Mouse (Mus musculus) kidney, adult 11 months (tissue): ENCODE measurements around the gene Kcnn4.

Experiments used
- DNase-seq: peaks from one replicate; pipeline ENCODE4 v3.0.0; 2022

Kcnn4 gene

DNA sequence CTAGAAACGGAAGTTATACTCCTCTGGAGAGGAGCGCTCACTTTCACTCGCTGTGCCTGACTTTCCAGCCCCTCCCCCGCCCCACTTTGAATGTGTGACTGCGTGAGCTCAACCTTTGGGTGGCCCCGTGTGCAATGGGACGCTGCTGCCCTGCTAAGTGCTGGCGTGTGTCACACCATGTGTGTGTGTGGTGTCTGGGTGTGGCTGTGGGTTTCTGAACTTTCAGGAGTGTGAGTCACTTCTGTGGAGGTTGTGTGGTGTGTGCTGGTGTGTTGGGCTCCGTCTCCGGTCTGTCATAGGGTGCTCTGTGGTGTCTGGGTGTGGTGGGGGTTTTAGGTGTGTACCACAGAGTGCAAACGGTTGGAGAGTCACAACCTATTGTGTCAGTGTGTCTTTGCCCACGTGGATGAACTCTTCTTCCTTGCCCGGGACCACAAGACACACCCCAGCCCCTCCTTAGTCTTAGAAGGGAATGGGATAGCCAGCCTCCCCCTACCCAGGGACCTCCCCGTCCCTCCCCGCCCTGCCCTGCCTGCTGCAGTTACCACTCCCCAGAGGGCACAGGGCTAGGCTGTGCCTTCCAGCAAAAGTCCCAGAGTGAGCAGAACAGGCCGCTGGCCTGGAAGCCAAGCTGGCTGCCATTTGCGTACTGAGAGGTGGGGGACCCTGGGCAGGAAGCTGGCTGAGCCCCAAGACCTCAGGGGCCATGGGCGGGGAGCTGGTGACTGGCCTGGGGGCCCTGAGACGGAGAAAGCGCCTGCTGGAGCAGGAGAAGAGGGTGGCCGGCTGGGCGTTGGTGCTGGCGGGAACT is at the start of gene Kcnn4:
TSS of gene Kcnn4 (plus strand) at position 533 of the 811 bp plus-strand sequence.
- no peak for DNase-seq

DNA sequence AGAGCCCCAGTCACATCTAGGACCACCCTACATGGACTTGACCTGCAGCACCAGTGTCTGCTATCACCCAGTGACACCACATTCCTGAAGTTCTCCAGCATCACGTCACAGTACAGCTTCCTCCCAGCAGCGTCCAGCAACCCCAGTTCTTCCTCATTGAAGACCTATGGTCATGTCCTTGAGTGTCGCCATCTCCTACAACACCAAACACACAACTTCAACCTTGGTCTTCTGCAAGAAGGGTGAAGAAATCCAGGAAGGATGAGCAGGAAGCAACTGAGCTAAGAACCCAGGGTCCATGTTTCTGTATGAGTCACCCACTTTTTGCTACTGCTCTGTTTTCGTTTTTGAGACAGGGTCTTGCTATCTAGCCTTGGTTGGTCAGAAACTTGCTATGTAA is 47.5 kb upstream of the Kcnn4 start:
- DNase-seq, result no peak

DNA sequence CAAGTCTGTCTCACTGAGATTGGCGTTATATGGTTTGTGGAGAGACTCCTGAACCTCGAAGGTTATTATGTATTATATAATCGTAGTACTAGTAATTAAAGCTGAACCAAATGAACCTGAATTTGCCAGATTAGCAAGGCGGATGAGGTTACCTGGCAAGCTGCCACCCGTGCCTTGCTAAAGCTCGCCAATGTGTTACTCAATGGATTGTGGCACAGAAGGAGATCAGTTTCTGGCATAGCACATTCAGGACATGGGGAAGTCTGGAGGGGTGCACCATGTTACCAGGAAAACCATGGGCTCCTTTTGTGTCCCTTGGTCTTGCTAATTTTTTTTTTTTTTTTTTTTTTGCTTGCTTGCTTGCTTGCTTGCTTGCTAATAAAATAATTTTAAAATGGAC is 44.9 kb upstream of the Kcnn4 start:
- peak; percentile 23 for DNase-seq

DNA sequence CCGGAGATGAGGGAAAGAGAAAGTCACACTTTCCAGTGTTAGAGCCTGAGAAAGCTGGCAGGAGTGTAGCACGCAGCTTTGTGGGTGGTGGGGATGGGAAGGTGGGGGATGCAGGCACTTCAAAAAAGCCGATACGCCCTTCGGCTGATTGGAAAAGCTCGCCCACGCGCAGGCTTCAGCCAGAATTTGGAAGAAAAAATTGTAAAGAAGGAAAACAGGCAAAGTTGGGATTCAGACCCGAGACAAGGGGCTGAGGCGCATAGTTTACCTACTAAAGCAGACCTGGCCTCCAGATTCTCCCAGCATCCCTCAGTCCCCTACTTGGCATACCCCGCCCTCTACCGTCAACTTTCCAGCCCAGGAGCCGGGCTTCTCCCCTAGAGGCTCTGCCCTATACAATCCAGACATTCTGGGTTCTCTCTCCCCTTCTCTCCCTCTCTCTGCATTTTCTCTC is 44.4 kb upstream of the Kcnn4 start:
- DNase-seq, result no peak

DNA sequence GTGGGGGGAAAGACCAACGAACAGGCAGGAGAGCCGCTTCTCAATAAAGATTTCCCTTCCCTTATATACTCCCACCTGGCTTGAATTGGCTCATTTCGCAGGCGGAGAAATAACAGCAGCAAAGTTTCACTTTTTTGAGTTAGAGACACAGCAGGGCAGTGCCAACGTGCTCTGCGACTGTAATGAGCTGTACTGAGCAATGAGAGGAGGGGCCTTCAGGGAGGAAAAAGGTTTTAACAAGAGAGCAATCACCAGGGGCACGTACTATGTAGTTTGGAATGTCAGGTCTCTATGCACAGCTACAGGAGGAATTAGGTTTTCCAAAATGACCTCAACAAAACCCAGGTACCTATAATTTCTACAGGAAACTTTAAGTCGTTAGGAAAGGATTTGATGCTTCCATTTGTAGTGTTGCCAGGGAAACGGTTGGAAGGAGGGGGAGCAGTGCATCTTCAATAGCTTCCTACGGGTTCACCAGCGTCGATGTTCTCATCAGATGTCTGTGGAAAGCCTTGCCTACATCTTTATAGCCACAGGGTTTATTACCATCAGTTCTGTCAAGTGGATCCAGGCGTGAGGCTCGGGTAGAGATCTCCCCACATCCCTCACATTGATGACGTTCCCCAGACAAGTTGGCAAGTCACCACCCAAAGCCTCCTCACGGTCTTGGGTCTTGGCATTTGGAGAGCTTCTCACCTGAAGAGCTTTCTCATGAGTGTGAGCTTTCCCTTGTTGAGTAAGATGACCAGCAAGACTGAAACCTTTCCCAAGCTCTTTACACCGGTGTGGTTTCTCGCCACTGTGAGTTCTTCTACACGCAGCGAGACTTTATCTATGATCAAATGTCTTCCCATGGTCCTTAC is 43.6 kb upstream of the Kcnn4 start:
- no peak for DNase-seq

DNA sequence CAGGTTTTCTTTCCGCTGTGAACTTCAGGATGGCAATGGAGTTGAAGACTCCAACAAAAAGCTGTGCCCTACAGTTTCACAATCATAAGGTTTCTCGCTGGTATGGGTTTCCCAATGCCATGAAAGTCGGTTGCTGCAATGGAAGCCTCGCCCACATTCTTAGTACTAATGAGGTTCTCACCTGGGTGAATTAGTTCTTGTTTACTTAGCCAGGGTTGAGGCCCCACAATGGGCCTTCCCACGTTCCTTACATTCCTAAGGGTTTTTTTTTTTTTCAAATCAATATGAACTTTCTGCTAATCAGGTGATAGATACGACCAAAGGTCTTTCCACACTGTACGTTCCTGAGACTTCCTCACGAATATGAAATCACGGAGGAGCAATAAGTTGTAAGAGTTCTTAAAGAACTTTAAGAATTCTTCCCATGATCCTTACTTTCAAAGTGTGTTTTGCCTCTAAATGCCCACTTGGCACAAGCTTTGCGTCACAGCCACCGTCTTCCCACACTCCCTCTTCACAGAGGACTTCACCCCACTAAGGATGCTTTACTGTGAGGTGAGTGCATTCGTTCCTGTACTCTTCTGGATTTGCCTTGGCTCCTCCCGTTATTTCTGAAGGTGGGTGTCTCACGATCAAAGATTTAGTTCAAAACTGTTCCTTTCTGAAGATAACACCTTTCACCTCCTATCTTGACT is 42.6 kb upstream of the Kcnn4 start:
- DNase-seq, result no peak

DNA sequence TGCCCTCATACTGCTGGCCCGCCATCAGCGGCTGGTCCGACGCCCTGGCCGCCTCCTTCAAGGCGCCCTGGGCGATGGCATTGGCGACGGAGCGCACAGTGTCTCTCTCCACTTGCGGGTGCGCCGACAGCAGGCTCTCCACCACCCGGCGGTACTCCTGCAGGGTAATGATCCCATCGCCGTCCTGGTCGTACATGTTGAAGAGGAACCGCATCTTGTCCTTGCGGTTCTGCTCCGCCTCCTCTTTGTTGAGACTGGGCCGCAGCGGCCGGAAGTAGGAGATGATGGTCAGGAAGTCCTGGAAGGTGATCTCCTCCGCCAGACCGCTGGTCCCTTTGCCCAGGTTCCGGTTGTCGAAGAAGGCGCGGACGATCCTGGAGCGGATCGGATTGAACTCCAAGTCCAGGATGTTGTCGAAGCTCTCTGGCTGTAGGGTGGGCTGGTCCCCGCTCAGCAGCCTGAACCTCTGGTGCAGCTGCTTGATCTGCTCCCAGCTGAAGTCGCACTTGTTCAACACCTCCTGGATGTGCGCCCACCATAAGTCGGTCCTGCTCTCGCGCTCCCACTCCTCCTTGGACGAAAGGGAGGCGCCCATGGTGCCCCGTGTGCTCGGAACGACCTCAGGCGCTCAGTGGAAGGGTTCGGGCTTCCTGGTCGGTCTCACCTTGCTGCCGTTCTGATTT is 36.6 kb upstream of the Kcnn4 start, which contains the start of gene Tescl:
TSS of gene Tescl (minus strand) at position 633 of the 683 bp plus-strand sequence.
- DNase-seq, result no peak

DNA sequence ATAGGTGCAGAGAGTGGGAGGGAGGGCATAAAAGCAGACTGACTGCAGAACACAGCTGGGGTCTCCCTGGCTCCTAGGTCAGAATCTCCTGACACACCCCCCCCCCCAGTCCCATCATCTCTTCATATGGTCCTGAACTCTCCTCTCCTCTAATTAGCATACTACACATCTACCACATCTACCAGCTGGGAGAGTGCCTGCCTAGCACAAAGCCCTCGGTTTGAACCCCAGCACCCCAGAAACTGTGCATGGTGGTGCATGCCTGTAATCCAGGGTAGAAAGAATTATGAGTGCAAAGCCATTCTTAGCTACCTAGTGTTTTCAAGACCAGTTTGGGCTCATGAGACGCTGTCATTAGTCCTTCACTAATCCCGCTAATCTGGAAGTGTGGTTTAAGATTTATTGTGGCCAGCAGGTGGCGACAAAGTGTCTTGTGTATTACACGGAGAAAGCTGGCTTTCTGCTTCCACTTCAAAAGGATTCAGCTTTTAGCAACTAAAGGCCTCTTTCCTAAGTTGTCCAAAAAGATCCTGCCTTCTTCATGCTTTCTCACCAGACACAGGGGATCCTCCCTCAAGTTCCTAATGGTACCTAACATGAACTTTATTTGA is 34.3 kb upstream of the Kcnn4 start:
- DNase-seq, result peak; percentile 50

DNA sequence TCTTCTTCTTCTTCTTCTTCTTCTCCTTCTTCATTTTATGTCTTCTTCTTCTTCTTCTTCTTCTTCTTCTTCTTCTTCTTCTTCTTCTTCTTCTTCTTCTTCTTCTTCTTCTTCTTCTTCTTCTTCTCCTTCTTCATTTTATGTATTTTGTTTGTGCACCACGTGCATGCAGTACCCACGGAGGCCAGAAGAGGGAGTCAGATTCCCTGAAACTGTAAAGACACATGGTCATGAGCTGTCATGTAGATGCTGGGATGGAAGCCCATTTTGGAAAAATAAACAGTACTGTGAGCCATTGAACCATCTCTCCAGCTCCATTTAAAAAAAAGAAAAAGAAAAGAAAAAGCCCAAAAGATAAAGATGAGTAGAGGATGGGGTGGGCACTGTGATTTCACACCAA is 31.8 kb upstream of the Kcnn4 start:
- no peak for DNase-seq

DNA sequence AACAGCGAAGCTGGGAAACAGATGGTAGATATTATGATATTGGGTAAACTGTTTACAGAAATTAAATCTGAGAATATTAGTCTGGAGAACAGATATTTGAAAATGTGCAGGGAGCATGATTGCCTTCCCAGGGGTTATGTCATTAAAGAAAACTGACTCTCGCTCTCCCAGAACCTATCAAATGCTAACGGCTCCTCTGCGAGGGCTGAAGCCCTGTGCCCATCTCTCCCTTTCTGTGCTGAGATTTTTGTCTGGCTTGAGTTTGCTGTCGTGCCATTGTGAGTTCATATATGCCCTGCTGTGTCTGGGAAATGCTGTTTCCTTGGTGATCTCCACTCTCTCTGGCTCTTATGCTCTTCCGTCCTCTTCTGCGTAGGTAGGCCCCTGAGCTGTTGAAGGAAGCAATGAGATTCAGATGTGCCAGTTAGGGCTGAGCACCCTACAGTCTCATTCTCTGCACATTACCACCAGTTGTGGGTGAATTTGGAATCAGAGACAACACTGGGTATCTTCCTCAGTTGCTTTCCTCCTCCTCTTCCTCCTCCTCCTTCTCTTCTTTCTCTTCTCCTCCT is 26.3 kb upstream of the Kcnn4 start:
- no peak for DNase-seq

DNA sequence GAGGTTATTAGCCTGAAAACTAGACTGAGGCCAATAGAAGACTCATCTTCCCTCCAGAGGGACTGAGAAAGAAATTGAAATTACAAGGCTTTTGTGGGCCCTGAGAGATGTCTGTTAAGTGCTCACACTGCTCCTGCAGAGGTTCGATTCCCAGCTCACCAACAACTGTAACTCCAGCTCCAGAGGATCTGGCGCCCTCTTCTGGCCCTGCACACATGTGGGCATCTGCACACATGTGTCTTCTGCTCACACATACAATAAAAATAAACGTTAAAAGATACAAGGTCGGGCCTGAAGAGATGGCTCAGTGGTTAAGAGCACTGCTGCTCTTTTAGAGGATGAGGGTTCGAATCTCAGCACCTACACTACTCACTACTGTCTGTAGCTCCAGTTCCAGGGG is 23.6 kb upstream of the Kcnn4 start:
- no peak for DNase-seq

DNA sequence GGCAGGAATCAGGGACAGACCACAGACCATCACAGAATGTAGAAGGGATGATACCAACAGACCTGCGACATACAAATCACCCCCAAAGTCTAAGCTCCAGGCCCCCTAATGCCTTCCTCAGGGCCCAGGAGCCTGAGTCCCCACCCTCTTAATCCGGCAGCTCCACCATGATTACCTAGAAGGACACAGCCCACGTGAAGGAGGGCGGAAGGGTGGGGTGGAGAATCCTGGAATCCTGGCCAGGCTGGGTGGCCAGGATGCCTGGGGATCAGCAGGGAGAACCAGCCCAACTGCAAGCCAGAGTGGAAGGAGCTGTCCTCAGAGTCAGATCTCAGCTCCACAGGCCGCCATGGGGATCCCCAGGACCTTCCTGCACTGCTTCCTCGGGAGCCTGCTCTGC is 21.2 kb upstream of the Kcnn4 start, which contains the start of gene Lypd5:
TSS of gene Lypd5 (plus strand) at position 301 of the 400 bp plus-strand sequence.
- no peak for DNase-seq

DNA sequence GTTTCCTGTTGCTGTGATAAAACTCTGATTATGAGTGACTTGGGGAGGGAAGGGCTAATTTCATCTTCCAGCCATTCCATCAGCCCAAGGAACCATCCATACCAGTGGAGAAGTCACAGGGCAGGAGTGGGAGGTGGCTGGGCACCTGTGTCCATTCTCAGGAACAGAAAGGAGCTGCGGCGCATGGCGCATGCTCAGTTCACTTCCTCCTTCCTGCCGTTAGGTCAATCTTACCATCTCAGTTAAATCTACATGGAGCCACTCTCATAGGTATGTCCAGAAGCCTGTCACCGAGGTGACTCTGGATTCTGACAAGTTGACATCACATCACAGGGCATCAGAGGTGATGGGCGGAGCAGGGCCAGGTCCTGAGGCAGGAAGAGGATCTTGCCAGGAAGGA is 14.4 kb upstream of the Kcnn4 start:
- DNase-seq, result no peak

DNA sequence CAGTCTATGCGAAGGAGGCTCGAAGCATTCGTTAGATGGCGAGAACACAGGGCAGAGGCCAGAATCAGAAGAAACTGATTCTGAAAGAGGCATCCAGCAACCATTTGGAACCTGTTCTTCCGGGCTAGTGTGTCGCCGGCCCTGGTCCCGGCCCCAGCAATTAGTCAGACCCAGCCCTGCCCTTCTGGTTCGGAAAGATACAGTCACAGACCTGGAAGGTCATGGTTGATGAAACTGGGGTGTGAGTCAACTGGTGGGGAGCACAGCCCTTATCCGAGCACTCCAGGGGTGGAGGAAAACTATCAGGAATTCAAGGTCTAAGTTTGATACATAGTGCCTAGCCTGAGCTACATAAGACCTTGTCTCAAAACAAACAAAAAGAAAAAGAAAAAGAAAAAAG is 14.0 kb upstream of the Kcnn4 start:
- DNase-seq, result no peak

DNA sequence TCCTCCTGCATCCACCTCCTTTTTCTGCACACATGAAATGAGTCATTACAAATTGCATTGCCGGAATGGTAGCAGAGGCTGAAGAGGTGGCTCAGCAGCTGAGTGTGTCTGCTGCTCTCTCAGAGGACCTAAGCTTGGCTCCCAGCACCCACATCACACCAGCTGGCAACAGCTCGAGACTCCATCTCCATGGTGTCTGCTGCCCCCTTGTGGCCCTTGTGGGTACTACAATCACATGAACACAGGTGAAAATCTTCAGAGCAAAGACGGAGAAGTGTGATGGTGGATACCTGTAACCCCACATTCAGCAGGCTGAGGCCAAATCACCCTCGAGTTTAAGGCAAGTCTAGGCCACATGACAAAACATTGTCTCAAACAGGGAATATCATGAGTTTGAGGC is 12.2 kb upstream of the Kcnn4 start:
- no peak for DNase-seq

DNA sequence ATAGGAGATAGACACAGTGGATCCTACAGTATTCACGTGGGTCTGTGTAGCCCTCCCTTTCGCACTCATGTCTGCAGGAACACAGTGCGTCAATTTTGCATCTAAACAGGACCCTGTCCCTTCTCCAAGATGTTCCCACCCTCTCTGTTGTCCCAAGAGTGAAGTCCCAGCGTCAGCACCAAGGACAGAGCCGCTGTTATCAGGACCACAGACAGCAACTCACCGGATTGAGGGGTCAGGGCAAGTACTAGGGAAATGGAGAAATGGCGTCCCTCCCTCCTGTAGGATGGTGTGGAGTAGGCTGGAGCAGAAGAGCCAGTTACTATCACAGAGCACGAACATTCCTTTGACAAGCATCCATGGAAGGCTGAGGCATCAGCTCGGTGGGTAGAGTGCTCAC is 10.8 kb upstream of the Kcnn4 start:
- DNase-seq, result no peak

DNA sequence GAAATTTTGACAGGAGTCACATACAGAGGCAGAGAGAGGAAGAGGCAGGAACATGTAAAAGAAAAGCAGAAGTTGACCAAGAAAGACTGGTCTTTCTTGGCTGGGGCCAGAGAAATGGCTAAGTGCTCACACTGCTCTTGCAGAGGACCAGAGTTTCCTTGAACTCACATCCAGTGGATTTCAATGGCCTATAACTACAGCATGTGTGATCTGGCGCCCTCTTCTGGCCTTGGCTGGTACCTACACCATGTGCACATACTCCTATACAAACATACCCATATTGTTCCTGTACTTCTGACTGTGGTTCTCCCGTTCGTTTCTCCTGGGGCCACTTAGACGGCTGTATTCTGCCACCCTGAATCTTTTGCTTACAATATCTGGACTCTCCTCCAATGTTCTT is 9.1 kb upstream of the Kcnn4 start:
- DNase-seq, result no peak

DNA sequence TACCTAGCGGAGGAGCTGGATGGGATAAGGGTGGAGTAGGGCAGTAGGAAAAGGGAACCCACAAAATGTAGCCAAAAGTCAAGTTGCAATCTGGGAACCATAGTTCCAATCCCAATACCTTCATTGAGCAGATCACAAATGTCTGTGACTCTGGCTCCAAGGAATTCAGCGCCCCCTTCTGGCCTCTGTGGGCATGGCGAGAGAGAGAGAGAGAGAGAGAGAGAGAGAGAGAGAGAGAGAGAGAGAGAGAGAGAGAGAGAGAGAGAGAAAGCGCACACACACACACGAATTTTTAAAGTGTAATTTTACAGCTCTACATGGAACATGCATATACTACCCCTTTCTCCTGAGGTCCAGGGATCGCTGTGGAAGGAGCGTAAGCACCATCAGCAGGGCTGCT is 6.8 kb upstream of the Kcnn4 start:
- DNase-seq, result no peak

DNA sequence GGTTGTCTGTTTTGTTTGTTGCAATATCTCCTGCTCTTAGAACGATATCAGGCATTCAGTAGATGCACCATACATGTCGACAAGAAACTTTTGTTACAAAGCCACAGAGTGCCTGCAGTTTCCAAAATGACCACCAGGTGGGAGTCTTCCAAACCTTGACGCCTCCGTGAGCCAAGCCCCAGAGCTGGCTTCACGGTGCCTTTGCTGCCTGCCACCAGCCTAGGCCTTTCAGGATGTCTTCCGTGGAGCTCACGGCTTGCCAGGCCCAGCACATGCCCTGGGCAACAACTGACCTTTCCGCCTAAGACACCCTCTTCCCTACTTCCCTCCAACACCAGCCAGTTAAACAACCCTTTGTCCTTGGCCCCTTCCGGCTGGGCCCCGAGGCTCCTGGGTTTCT is 5.2 kb upstream of the Kcnn4 start:
- DNase-seq, result peak; percentile 50

DNA sequence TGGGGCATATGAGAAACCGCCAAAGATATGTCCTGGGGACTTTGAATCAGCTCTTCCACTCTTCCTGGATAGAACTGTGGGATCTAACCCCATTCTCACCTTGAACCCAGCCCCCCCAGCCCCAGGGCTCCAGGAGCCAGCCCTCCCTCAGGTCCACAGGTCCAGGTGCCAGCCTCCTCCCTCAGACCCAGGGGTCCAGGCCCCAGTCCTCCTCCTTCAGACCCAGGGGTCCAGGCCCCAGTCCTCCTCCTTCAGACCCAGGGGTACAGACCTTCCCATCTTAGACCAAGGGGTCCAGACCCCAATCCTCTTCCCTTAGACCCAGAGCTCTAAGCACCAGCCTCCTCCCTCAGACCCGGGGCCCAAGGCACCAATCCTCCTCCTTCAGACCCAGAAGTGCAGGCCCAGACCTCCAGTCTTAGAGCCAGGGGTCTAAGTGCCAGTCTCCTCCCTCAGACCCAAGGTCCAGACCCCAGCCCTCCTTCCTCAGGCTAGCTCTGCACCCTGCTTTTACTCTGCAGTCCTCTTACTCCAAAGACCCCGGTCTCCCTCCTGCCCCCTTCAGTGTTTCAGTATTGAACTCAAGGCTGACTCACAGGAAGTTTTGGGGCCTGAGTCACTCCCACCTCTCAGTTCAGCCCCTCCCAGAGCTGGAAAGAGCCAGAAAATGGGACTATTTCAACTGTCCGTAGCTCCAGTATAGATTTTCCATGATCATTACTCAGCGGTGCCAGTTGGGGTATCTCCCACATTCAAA is 4.6 kb upstream of the Kcnn4 start:
- no peak for DNase-seq
